Mouse (Mus musculus) kidney, adult 2 months (tissue): Measurements from ENCODE around the gene Tgif2.

Experiments
- CTCF ChIP-seq: fragments of 200-500 bp; conservative IDR thresholded peaks from 2 replicates; pipeline ENCODE4 v1.5.1; 2011; ENCODE audit warnings: low read depth, mild to moderate bottlenecking, control low read depth, low read length, moderate library complexity, mixed read lengths; ENCODE audit not compliant: insufficient read depth, insufficient read length
- POLR2A ChIP-seq: fragments of 200-500 bp; IDR thresholded peaks from one replicate; pipeline ENCODE4 v1.6.1; 2011; ENCODE audit warnings: low read depth, low read length, control low read depth

GRCm38 (mm10) chr2:156838839-156839238 lies 968 bp upstream of the Tgif2 start:
- TF ChIP-seq CTCF: no peak
- TF ChIP-seq POLR2A: no peak
